Mouse (Mus musculus) regulatory T cell (primary cell): ENCODE measurements around the gene Emilin3.

ENCODE experiments used
- in situ Hi-C: fragments of 300-600 bp; cut with MboI, MseI; formaldehyde crosslinking; loops from one replicate; pipeline ENCODE4 v1.15.1; 2025; ENCODE audit warnings: high pct_unique_total_duplicates

Gene Emilin3

DNA sequence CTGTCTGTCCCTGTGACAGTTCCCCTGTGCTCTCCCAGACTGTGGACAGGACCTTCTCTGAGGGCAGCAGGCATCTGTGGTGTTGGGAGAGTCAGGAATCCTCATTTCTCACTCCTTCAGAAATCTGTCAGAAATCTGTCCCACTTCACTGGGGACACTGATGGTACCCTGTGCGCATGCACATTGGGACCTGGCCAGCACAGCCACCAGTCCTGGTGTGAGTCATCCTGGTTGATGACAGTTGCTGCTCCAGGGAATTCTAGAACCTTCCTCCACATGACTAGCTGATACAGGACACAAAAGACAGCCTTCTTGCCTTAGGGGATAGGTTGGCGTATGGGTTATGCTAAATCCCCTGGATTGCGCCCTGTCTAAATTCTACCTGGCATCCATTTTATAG, 5.2 kb upstream of the Emilin3 start:
- in situ Hi-C loops, result no loop called here

DNA sequence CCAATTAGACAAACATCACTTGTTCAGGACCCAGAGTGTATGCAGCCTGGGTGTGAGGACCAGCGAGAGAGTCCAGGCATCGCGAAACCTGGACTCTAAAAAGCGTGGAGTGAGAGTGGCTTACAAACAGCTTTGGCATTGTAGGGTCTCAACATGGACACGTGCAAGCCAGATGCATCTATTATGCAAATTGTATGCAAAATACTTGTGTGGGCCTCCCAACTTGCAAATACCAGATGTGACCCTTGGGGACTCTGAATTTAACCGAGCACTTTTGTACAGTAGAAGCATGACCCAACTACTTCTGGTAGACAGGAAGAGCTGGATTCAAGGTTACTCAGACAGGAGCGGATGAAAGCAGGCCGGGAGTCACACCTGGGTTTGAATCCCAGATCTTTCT, 4.6 kb upstream of the Emilin3 start:
- in situ Hi-C loops, result no loop called here

DNA sequence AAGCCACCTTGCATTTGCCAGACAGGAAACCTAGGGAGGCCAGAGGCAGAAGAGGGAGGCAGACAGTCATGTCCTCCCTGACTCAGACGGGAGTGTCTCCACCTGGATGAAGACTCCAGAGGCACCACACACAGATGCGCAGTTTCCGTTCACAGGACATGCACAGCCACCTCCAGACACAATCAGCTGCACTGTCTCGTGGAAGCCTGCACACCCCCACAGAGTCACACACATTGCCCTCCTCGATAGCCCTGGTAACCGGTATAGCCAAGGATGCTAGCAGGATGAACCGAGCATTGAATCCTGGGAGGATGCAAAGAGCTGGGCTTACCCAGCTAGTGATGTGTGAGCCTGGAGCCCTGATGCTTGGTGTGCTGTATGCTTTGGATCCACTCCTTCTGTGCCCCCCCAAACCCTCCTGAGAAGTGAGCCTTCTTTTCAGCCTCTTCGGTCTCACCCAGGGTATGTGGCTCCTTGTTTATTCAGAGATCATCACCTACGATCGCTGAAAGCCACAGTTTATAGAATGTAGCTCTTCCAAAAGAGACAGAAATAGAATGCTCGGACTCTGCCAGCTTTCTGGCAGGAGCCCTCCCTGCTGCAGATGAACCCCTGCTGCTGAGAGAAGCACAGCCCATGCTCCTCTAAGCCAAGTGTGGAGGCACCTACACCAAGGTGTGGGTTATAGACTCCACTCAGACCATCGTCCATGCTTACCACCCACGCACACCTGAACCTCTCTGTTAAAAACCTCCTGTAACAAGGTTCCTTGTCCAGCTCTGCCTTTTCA, 3.9 kb upstream of the Emilin3 start:
- in situ Hi-C loops, result no loop called here

DNA sequence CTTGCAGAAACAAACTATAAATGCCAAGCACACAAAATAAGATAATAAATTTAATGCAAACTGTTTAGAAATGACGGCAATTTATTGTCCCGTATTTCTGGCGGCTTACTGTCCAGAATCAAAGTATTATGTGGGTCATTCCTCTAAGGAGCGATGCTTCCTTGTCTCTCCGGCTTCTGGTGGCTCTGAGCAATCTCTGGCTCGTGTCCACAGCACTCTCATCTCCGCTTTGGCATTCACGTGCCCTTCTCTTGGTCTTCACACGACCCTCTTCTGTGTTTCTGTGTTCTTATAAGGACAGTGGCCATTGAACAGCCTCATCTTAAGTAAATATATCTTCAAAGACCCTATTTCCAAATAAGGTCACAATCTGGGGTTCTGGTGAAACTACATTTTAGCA, 2.5 kb upstream of the Emilin3 start:
- in situ Hi-C loops, result no loop called here

DNA sequence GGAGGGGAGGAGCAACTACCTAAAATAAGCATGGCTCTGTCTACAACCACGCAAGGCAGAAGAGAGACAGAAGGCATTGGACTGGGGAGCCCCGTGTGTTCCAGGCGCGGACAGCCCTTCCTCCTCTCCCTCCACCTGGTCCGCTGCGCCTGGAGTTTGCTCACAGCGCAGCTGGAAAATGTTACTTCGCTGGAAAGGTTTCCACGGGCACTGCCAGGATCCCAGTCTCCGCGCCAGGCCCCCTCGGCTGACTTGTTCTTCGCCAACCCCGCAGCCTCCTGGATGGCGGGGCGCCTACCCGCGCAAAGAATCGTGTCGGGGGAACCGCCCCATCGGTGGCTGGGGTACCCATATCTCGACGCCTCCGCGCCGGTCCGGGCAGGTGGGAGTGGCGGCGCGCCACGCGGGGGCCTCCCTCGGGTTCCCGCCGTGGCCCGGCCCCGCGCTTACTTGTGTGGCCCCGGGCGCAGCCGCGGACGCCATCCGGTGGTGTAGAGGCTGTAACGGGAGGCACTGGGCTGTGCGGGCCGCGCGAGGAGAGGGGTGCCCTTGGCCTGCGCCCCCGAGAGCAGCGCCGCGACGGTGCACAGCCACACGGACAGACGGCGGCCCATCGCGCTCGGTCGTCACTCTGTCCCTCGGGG, 448 bp downstream of the Emilin3 start:
- in situ Hi-C loops, result no loop called here

DNA sequence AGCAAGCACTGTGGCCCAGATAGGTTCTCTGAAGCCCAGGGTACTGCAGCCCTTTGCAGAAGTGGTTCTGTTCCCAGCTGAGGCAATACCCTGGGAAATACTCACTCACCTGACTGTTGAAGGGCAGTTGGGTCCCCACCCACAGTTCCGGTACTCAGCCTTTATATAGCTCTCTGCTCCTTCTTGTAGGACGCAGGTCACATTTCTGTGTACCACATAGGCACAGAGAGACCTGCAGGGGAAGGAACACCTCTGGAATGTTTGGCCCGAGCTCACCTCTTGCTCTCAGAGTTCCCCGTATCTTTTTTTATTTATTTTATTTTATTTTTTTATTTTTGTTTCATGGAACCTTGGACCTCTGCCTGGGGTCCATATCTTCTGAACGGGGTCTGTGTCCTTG, 1.5 kb downstream of the Emilin3 start:
- in situ Hi-C loops, result no loop called here

DNA sequence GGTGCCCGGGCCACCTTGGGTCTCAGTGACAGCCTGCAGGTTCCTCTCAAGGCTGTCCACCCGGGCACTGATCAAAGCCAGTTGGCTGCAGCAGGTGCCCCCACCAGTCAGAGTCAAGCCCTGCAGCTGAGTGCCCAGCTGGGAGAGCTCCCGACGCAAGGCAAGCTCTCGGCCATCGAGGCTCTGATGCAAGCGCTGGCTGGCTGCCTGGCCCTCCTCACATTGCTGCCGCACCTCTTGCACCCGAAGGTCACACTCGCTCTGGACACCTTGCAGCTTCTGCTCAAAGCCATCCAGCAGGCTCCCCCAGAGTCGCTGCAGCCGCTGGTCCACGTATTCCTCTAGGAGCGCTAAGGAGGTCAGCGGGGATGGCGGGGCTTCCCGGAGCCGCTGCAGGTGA, 3.5 kb downstream of the Emilin3 start:
- in situ Hi-C loops, result loop anchor here (10.0 kb wide), 1 partner anchor 534 kb away; no protein-coding TSS in a partner anchor

DNA sequence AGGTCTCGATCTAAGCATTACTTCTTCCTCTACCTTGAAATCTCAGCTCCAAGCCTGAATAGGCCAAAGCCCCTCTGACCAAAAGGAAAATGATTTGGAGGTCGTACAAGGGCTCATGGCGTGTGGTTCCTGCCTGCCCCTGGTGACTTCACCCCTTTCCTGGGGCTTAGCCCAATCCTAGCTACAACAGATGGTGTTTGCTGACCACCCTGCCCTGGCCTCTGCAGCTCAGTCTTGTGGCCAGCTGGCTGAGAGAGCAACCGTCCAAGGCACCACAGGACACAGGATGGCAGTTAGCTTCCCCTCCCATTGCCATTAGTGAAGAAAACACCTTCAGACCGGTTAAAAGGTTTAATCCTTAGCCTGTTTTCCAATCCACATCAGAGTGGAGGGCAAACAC, 6.0 kb downstream of the Emilin3 start:
- in situ Hi-C loops, result loop anchor here (10.0 kb wide), 1 partner anchor 531 kb away; no protein-coding TSS in a partner anchor

DNA sequence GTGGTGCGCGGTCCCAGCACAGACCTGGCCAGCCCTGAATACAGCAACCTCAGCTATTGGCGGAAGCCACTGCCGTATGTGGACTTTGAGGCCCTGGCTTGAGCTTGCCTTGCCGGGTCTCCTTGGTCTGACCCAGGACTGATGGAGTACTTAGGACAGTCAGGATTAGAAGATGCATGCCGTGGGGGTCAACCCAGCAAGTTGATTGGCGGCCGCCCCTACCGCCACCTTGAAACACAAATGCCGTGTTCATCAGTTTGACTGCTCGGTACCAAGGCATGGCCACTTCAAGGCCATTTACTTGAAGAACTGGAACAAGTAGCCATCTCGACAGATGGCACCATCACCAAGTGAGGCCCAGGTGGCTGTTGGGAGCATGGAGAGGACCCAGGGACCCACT, 6.8 kb downstream of the Emilin3 start:
- in situ Hi-C loops, result loop anchor here (10.0 kb wide), 1 partner anchor 530 kb away; no protein-coding TSS in a partner anchor

DNA sequence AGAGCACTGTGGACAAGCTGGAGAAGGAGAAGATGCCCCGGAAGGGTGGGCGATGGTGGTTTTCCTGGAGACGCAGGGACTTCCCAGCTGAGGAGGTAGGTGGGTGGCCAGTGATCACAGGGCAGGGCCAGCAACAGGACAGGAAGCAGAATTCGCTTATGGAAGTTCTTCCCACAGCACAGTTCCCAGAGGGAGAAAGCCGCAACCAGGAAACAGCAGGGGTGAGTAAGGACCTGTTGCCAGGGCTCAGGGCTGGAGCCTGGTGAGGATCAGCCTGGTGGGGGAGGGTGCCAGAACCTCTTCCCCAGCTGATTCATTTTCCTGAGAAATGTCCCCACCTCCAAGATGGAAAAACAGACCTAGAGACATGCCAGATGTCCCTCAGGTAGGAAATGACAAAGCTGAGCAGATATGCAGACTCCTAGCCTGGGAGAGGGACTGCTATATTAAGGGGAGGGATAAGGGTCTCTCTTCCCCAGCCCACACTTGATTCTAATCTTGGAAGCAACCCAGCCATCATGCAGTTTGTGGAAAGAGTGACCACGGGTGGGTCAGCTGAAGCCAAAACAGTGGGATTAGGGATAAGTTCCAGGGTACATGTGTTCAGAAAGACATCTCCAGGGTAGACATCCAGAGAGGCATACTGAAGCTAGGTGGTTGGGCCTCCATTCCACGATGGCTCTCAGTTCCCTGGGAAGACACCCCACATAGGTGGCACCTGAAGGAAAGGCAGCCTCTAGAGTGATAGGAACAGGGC, 10.3 kb downstream of the Emilin3 start:
- in situ Hi-C loops, result loop anchor here (10.0 kb wide), 1 partner anchor 527 kb away; no protein-coding TSS in a partner anchor

DNA sequence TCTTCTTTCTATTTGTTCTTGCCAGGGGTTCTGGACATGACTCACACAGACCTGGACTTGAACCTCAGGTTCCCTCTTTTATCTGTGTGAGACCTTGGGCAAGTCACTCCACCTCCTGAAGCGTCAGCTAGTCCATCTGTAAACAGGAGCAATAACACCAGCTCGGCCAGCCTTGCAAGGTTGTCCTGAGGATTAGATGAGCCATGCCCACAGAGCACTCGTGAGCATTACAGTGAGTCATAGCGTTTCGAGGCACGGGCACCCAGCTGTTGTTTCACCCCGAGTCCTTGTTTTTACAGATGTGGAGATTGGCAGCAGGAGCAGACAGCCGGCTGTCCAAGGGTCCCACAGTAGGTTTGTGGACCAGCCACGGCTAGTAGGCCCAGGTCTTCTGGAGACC, 20.4 kb downstream of the Emilin3 start:
- in situ Hi-C loops, result no loop called here

DNA sequence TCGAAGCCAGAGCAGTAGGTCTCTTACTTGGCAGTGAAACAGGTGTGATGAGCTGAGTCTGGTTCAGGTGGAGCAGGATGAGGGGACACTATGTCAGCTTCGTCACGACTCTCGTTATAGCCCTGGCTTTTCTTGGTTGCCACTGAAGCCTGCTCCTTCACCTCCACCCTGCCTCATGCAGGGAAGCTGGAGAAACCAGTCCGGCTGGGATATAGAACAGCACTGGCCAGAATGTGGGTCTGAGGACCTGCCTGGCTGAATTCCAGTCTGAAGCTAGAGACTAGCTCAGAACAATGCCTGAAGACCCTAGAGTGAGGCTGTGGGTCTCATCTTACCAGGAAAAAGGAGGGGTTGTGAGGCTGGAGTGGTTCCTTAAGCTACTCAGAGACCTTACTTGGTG, 21.1 kb downstream of the Emilin3 start:
- in situ Hi-C loops, result no loop called here

DNA sequence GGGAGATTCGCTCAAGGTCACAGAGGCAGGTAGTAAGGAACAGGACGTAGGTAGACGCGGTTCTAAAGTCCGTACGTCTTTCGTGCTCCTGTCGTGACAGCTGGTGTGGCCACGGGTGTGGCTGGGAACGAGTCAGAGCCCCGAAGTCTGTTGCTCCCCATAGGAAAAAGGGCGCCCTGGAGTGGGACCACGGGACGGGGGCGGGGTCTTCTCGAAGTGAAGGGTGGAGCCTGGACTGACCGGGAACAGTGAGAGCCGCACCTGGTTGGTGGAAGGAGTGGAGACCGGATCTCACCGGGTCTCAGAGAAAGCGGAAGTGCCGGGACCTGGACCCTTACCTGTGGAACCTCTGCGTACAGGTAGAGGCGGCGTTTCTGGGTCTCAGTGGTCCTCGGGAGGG, 24.3 kb downstream of the Emilin3 start:
- in situ Hi-C loops, result no loop called here

DNA sequence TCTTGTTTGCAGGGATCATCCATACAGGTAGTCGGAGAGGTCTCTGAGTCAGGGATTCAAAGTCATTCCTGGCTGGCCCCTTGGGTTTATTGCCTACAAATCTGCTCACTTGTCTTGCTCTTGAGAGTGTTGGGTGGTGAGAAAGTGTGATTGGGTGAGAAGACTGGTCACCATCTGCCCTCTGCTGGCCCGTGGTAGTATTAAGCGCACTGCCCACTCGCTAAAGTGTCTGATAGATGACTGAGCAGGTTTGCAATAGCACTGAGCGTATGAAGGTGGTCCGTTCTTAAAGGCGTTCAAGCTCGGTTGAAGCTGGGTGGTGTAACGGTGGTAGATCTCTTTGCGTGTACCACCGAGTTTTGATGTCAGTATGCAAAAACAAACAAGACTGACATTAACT, 24.8 kb downstream of the Emilin3 start:
- in situ Hi-C loops, result no loop called here

DNA sequence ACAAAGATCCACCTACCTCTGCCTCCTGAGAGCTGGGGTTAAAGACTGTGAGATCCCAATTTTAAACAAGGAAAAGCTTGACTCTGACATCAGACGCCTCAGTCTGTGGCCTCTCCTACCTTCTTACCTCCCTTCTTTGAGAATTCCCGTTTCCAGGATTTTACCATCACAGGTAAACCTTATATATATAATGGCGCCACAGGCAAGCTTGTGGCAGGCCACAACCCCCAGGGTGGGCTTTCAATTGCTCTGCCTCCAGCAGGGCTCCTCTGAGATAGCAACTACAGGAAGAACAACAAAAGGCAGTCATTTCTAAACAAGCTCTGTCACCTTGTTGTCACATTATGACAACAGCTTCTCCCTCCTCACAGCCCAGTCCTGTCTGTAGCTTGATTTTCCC, 25.9 kb downstream of the Emilin3 start:
- in situ Hi-C loops, result no loop called here

DNA sequence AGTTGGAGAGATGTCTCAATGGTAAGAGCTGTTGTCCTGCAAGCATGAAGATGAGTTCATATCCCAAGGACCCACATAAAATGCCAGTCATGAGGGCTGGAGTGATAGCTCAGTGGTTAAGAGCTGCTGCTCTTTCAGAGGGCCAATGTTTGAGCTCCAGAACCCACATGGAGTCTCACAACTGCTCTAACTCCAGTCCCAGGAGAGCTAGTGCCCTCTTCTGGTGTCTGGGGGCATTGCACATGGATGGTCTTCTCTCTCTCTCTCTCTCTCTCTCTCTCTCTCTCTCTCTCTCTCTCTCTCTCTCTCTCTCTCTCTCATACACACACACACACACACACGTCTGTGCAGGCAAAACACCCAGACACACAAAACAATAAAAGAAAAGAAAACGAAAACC, 27.3 kb downstream of the Emilin3 start:
- in situ Hi-C loops, result loop anchor here (5.0 kb wide), 2 partner anchors 168 to 283 kb away; no protein-coding TSS in a partner anchor

DNA sequence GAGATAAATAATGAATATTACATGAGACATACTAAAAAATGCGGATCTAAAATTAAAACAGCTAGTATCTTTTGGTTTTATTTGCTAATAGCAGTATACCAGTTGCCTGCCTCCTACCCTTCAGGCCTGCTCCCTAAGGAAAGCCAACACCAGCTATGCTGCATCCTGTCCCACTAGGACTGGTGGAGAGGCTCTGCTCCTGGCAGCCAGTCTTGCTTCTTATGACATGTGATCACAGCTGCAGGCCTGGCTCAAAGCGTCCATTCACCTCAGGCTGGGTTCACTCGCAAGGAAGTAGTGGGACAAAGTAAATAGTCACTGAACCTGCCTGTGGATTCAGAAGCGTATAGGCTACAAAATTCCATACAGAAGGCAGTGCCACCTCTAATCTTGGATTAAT, 28.2 kb downstream of the Emilin3 start:
- in situ Hi-C loops, result loop anchor here (5.0 kb wide), 2 partner anchors 167 to 282 kb away; no protein-coding TSS in a partner anchor

DNA sequence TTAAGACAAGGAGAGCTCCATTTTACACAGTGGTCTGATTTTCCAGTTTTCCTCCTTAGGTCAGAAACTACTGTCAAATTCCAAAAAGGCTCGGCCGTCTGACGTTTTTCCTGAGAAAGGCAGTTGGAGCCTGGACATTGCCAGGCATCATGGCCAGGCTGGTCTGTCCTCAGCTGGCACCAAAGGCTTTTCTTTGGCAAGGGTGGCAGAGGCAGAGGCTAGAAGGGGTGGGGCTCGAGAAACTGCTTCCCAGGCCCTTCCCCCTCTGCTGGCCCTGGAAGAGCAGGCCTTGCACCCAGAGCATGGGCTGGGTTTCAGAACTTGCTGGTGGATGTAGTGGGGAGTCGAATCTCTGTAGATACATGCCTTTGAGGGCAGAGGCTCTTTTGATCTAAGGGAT, 29.7 kb downstream of the Emilin3 start:
- in situ Hi-C loops, result loop anchor here (5.0 kb wide), 2 partner anchors 165 to 280 kb away; no protein-coding TSS in a partner anchor

DNA sequence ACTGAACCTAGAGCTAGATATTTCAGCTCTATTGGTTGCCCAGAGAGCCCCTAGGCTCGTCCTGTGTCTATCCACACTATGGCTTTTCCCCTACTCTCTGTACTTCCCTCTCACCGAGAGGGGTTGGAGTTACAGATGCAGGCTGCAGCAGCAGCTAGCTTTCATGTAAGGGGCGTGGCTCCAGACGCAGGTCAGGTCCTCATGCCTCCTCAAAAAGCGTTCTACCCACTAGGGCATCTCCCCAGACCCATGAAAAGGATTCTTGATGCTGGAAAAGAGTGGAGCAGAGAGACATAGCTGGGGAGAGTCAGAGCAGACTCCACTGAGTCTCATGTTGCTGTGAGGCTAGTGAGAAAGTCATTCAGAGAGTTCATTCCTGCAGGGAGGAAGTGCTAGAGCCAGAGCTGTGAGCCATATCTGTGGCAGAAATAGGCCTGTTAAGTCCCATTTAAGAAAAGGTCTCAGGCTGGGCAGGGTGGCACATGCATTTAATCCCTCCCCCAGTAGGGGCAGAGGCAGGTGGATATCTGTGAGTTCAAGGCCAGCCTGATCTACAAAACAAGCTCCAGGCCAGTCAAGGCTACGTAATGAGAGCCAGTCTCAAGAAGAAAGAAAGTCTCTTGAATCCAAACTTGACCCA, 30.5 kb downstream of the Emilin3 start:
- in situ Hi-C loops, result loop anchor here (5.0 kb wide), 2 partner anchors 164 to 279 kb away; no protein-coding TSS in a partner anchor

DNA sequence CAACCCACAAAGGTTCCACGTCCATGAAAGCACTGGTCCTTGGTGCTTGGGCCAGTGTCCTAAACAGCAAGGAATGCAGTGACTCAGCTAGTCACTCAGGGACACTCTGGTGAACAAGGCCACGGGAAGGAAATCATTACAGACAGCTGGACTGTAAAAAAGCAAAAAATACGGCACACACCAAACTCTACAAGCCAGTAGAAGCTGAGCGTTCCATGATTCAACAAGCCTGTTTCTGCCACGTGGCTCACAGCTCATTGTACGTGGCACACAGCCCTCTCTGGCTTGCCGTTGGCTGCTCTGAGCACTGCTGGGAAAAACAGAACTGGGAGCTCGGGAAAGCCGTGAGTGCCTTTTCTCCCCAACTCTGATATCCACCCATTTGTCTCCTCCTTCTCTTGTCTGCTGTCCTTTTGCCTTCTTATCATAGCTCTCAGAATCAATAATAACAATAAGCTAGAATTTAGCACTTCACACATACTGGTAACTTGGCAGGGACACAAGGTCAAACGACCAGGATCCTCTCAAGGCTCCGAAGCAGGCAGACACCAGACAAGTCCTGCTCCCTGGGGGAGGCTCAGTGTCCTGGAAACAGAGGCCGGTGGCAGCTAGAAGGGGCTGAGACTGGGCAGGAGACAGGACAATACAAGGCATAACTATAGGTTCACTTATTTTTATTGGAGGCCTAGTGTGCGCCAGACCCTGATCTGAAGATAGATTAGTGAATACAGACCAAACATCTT, 31.5 kb downstream of the Emilin3 start, which contains the start of gene Lpin3:
Lpin3 (plus strand) TSS at position 218 of the 743 bp plus-strand sequence.
- in situ Hi-C loops, result loop anchor here (5.0 kb wide), 2 partner anchors 163 to 278 kb away; no protein-coding TSS in a partner anchor

DNA sequence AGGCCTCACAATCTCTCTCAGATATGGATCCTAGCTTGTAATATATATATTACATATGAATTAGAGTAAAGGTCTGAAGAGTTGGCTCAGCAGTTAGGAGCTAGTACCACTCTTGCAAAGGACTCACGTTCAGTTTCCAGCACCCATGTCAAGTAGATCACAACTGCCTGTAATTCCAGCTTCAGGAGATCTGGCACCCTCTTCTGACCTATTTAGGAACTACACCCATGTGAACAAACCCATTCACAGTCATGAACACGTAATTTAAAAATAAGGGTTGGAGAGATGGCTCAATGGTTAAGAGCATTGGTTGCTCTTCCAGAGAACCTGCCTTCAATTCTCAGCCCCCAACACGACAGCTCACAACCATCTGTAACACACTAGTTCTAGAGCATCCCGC, 36.0 kb downstream of the Emilin3 start:
- in situ Hi-C loops, result no loop called here
